ENCODE assay signal across 19 mouse cellular contexts in genomic region chr14:48753517-48754079, GRCm38 (mm10).
DNase-seq lines count a peak whose midpoint lies in the region; ATAC-seq and TF ChIP-seq lines count a peak whose summit lies in the region.
"Had no signal": no experiment of that assay in that cellular context is flagged by ENCODE, and none has a peak within 500 bp of the region (broad histone marks: within the 10 kb centered on the region; RNA-seq: fewer than 3 reads in every experiment).

No protein-coding gene starts in this region.

- no peaks in the 10 kb centered on the region for H3K36me3 ChIP-seq in forebrain, embryonic 11.5 days (ENCODE audit: control insufficient read depth, insufficient read depth, low read length)
- no peaks in the 10 kb centered on the region for H3K36me3 ChIP-seq in forebrain, postnatal 0 days (ENCODE audit: insufficient read depth)
- H3K36me3 ChIP-seq in hindbrain, embryonic 13.5 days, result no peaks in the 10 kb centered on the region
- H3K36me3 ChIP-seq in midbrain, embryonic 15.5 days (replicated peaks), result no peaks in the 10 kb centered on the region
- H3K36me3 ChIP-seq: G1E; intestine, embryonic 15.5 days had no signal

- peak overlapping the region; percentile 21; the same call in 1 of the 2 replicates for H3K9ac ChIP-seq in forebrain, embryonic 11.5 days (ENCODE audit: low read length)
- no peak overlapping the region for H3K9ac ChIP-seq in forebrain, postnatal 0 days
- H3K9ac ChIP-seq in hindbrain, embryonic 13.5 days, result no peak overlapping the region
- H3K9ac ChIP-seq in midbrain, embryonic 15.5 days, result peak overlapping the region; percentile 7; the same call in 1 of the 2 replicates
- H3K9ac ChIP-seq: intestine, embryonic 15.5 days had no signal

- WGBS in forebrain, embryonic 11.5 days, result 5% methylated on average over 10 of the region's 10 CpGs
- WGBS in forebrain, postnatal 0 days, result 17% methylated on average over 10 of the region's 10 CpGs
- 11% methylated on average over 10 of the region's 10 CpGs for WGBS in hindbrain, embryonic 13.5 days
- WGBS in midbrain, embryonic 15.5 days, result 13% methylated on average over 10 of the region's 10 CpGs

- ATAC-seq in forebrain, embryonic 11.5 days (replicated peaks; ENCODE audit: low FRiP score), result peak; percentile 29
- no peak for ATAC-seq in forebrain, postnatal 0 days
- ATAC-seq in hindbrain, embryonic 13.5 days (ENCODE audit: low FRiP score), result peak; percentile 62; the same call in 1 of the 2 replicates
- ATAC-seq in midbrain, embryonic 15.5 days (replicated peaks), result peak; percentile 50
- ATAC-seq in inflammation-experienced regulatory T-cells, adult 6 months, result no peak
- ATAC-seq: intestine, embryonic 15.5 days had no signal

- peaks cover 31% of the 10 kb centered on the region for H3K4me1 ChIP-seq in forebrain, embryonic 11.5 days (replicated peaks; ENCODE audit: control insufficient read depth, insufficient read depth, low read length)
- H3K4me1 ChIP-seq in forebrain, postnatal 0 days (ENCODE audit: insufficient read depth), result no peaks in the 10 kb centered on the region
- peaks cover 36% of the 10 kb centered on the region for H3K4me1 ChIP-seq in hindbrain, embryonic 13.5 days (replicated peaks)
- peaks cover 34% of the 10 kb centered on the region for H3K4me1 ChIP-seq in midbrain, embryonic 15.5 days
- H3K4me1 ChIP-seq: intestine, embryonic 15.5 days had no signal

- TF ChIP-seq CTCF in forebrain, postnatal 0 days (IDR thresholded peaks at IDR 0.05; ENCODE audit: low read depth), result no peak

- H3K27ac ChIP-seq in forebrain, embryonic 11.5 days (ENCODE audit: low read depth, low read length), result peak overlapping the region; percentile 75
- H3K27ac ChIP-seq in forebrain, postnatal 0 days (ENCODE audit: low read depth, low read length), result no peak overlapping the region
- H3K27ac ChIP-seq in hindbrain, embryonic 13.5 days, result peak overlapping the region; percentile 52
- peak overlapping the region; percentile 69 for H3K27ac ChIP-seq in midbrain, embryonic 15.5 days
- H3K27ac ChIP-seq: intestine, embryonic 15.5 days; stomach, postnatal 0 days had no signal

- H3K4me3 ChIP-seq in forebrain, embryonic 11.5 days (ENCODE audit: low read depth, low read length), result no peak overlapping the region
- H3K4me3 ChIP-seq in forebrain, postnatal 0 days (ENCODE audit: low read depth, low read length), result no peak overlapping the region
- no peak overlapping the region for H3K4me3 ChIP-seq in hindbrain, embryonic 13.5 days
- no peak overlapping the region for H3K4me3 ChIP-seq in midbrain, embryonic 15.5 days
- H3K4me3 ChIP-seq: intestine, embryonic 15.5 days; myocyte had no signal

- H3K27me3 ChIP-seq in forebrain, embryonic 11.5 days (ENCODE audit: control insufficient read depth, insufficient read depth, low read length), result peaks cover 7% of the 10 kb centered on the region
- peaks cover 28% of the 10 kb centered on the region for H3K27me3 ChIP-seq in forebrain, postnatal 0 days (ENCODE audit: insufficient read depth, low read length)
- H3K27me3 ChIP-seq in hindbrain, embryonic 13.5 days, result peaks cover 33% of the 10 kb centered on the region
- H3K27me3 ChIP-seq in midbrain, embryonic 15.5 days (replicated peaks), result no peaks in the 10 kb centered on the region

- no peaks in the 10 kb centered on the region; the same call in 1 of the 2 replicates for H3K9me3 ChIP-seq in forebrain, embryonic 11.5 days (ENCODE audit: control insufficient read depth, low read length)
- H3K9me3 ChIP-seq in forebrain, postnatal 0 days (ENCODE audit: low read length), result no peaks in the 10 kb centered on the region
- peaks cover 3% of the 10 kb centered on the region; the same call in 1 of the 2 replicates for H3K9me3 ChIP-seq in hindbrain, embryonic 13.5 days
- no peaks in the 10 kb centered on the region for H3K9me3 ChIP-seq in midbrain, embryonic 15.5 days
- H3K9me3 ChIP-seq: G1E; intestine, embryonic 15.5 days had no signal

- no peak for DNase-seq in forebrain, embryonic 11.5 days (ENCODE audit: low spot score)
- no peak for DNase-seq in forebrain, postnatal 0 days
- DNase-seq in retina, postnatal 1 day, result peak; percentile 33
- no peak for DNase-seq in right cerebral cortex, postnatal 10 days (ENCODE audit: low spot score in 2 of 2)
- DNase-seq in urinary bladder, postnatal 4 days (ENCODE audit: low spot score in 2 of 2), result no peak
- DNase-seq: adrenal gland, postnatal 14 days; cerebellum, postnatal 25 days; heart, adult 18-20 months; kidney, postnatal 14 days; left cerebral cortex, postnatal 4 days; lung, postnatal 36 days; thymus, postnatal 36 days had no signal

- peak overlapping the region; percentile 22; the same call in 1 of the 2 replicates for H3K4me2 ChIP-seq in forebrain, embryonic 11.5 days (ENCODE audit: low read depth, low read length, severe bottlenecking)
- no peak overlapping the region for H3K4me2 ChIP-seq in forebrain, postnatal 0 days (ENCODE audit: low read depth)
- peak overlapping the region; percentile 8; the same call in 1 of the 2 replicates for H3K4me2 ChIP-seq in hindbrain, embryonic 13.5 days
- H3K4me2 ChIP-seq in midbrain, embryonic 15.5 days, result peak overlapping the region; percentile 1; the same call in 1 of the 2 replicates
- H3K4me2 ChIP-seq: intestine, embryonic 15.5 days had no signal

Comparison
In these comparisons a context has a peak if more than half of its experiments do, and no peak if none do; other contexts are left out.
1. ATAC-seq: peak in forebrain, embryonic 11.5 days (single experiment), hindbrain, embryonic 13.5 days (single experiment) and midbrain, embryonic 15.5 days (single experiment); none in forebrain, postnatal 0 days (single experiment) and inflammation-experienced regulatory T-cells, adult 6 months (single experiment).
2. H3K9ac ChIP-seq: peak in forebrain, embryonic 11.5 days (single experiment) and midbrain, embryonic 15.5 days (single experiment); none in forebrain, postnatal 0 days (single experiment) and hindbrain, embryonic 13.5 days (single experiment).